Mouse (Mus musculus): ENCODE data around the gene 2310039H08Rik. TPM values are rescaled to one million over a fixed set of nuclear protein-coding genes. Genes with fewer than 3 reads are reported as not detected.
A peak's percentile ranks its signal among the peaks of the same experiment; 100 is the strongest.
"Not testable (repeated sequence)": the region's sequence is repeated elsewhere in the genome, so short reads cannot be mapped to it uniquely, and the experiment has no call there.

2310039H08Rik gene
- polyA plus RNA-seq, 1 experiment, result 67.3 TPM

GRCm38 (mm10) chr17:46751794-46752556 lies 20.5 kb upstream of the 2310039H08Rik start, which contains the start of gene Cnpy3:
Gene Cnpy3, minus strand, starts transcription at chr17:46752214.
- WGBS, result under 1% methylated on average over 58 of the region's 58 CpGs
- peak; percentile 79 for DNase-seq (ENCODE audit: low read depth, low spot score)

- DNase-seq (ENCODE audit: low read depth, low spot score), result no peak
- 82% methylated on average over 12 of the region's 12 CpGs for WGBS
These were observed 13.7 kb upstream of the 2310039H08Rik start for GRCm38 (mm10) chr17:46758753-46759152.

- WGBS, result 55% methylated on average over 2 of the region's 2 CpGs
- DNase-seq (ENCODE audit: low read depth, low spot score), result no peak
These were observed 8.9 kb upstream of the 2310039H08Rik start, which contains the start of gene Ptcra for GRCm38 (mm10) chr17:46763544-46763943. Gene Ptcra, minus strand, starts transcription at chr17:46763712.

GRCm38 (mm10) chr17:46764916-46765315 lies 7.5 kb upstream of the 2310039H08Rik start:
- 62% methylated on average over 9 of the region's 9 CpGs for WGBS
- not testable (repeated sequence) for DNase-seq (ENCODE audit: low read depth, low spot score)

- no peak for DNase-seq (ENCODE audit: low read depth, low spot score)
- WGBS, result 40% methylated on average over 8 of the region's 8 CpGs
These were observed 4.6 kb upstream of the 2310039H08Rik start for GRCm38 (mm10) chr17:46767868-46768267.

GRCm38 (mm10) chr17:46770546-46770945 lies 1.9 kb upstream of the 2310039H08Rik start:
- WGBS, result 93% methylated on average over 11 of the region's 11 CpGs

GRCm38 (mm10) chr17:46771025-46771424 lies 1.4 kb upstream of the 2310039H08Rik start:
- no peak for DNase-seq (ENCODE audit: low read depth, low spot score)
- 82% methylated on average over 4 of the region's 4 CpGs for WGBS

More at GRCm38 (mm10) chr17:46770546-46770945, 1.9 kb upstream of the 2310039H08Rik start:
- no peak for DNase-seq (ENCODE audit: low read depth, low spot score)

GRCm38 (mm10) chr17:46771616-46772015 lies 819 bp upstream of the 2310039H08Rik start:
- WGBS, result 65% methylated on average over 17 of the region's 17 CpGs
- no peak for DNase-seq (ENCODE audit: low read depth, low spot score)

GRCm38 (mm10) chr17:46772038-46772403 lies 414 bp upstream of the 2310039H08Rik start:
- no peak for DNase-seq (ENCODE audit: low read depth, low spot score)
- 2% methylated on average over 5 of the region's 5 CpGs for WGBS

GRCm38 (mm10) chr17:46773278-46774130 lies 1.1 kb downstream of the 2310039H08Rik start:
- DNase-seq (ENCODE audit: low read depth, low spot score), result peak; percentile 51
- 7% methylated on average over 20 of the region's 20 CpGs for WGBS

- 42% methylated on average over 2 of the region's 2 CpGs for WGBS
- no peak for DNase-seq (ENCODE audit: low read depth, low spot score)
These were observed 1.7 kb downstream of the 2310039H08Rik start for GRCm38 (mm10) chr17:46774131-46774472.

GRCm38 (mm10) chr17:46775070-46775469 lies 2.6 kb downstream of the 2310039H08Rik start:
- no peak for DNase-seq (ENCODE audit: low read depth, low spot score)
- 82% methylated on average over 9 of the region's 9 CpGs for WGBS

GRCm38 (mm10) chr17:46776087-46776486 lies 3.7 kb downstream of the 2310039H08Rik start:
- no peak for DNase-seq (ENCODE audit: low read depth, low spot score)
- 26% methylated on average over 3 of the region's 3 CpGs for WGBS

- under 1% methylated on average over 11 of the region's 11 CpGs for WGBS
- no peak for DNase-seq (ENCODE audit: low read depth, low spot score)
These were observed 9.4 kb downstream of the 2310039H08Rik start for GRCm38 (mm10) chr17:46781876-46782275.

GRCm38 (mm10) chr17:46782341-46783221 lies 10.1 kb downstream of the 2310039H08Rik start, which contains the start of gene Rpl7l1:
Gene Rpl7l1, minus strand, starts transcription at chr17:46782672.
- WGBS, result under 1% methylated on average over 44 of the region's 44 CpGs
- peak; percentile 80 for DNase-seq (ENCODE audit: low read depth, low spot score)

GRCm38 (mm10) chr17:46783222-46783565 lies 10.8 kb downstream of the 2310039H08Rik start:
- WGBS, result 59% methylated on average over 2 of the region's 2 CpGs
- no peak for DNase-seq (ENCODE audit: low read depth, low spot score)

- WGBS, result 91% methylated on average over 5 of the region's 5 CpGs
- no peak for DNase-seq (ENCODE audit: low read depth, low spot score)
These were observed 14.5 kb downstream of the 2310039H08Rik start for GRCm38 (mm10) chr17:46786952-46787351.

- DNase-seq (ENCODE audit: low read depth, low spot score), result not testable (repeated sequence)
- 77% methylated on average over 2 of the region's 2 CpGs for WGBS
These were observed 15.5 kb downstream of the 2310039H08Rik start for GRCm38 (mm10) chr17:46787974-46788373.

GRCm38 (mm10) chr17:46792963-46793362 lies 20.5 kb downstream of the 2310039H08Rik start:
- WGBS, result 81% methylated on average over 2 of the region's 2 CpGs
- DNase-seq (ENCODE audit: low read depth, low spot score), result no peak

GRCm38 (mm10) chr17:46796743-46797142 lies 24.3 kb downstream of the 2310039H08Rik start:
- WGBS, result 89% methylated on average over 4 of the region's 4 CpGs
- no peak for DNase-seq (ENCODE audit: low read depth, low spot score)
